Mouse (Mus musculus) kidney, adult 9 months (tissue): Measurements from ENCODE around the gene Gm40193.
"Not testable (repeated sequence)": the region's sequence is repeated elsewhere in the genome, so short reads cannot be mapped to it uniquely, and the experiment has no call there.

Experiments
- DNase-seq: peaks from one replicate; pipeline ENCODE4 v3.0.0; 2022

The Gm40193 gene

DNA sequence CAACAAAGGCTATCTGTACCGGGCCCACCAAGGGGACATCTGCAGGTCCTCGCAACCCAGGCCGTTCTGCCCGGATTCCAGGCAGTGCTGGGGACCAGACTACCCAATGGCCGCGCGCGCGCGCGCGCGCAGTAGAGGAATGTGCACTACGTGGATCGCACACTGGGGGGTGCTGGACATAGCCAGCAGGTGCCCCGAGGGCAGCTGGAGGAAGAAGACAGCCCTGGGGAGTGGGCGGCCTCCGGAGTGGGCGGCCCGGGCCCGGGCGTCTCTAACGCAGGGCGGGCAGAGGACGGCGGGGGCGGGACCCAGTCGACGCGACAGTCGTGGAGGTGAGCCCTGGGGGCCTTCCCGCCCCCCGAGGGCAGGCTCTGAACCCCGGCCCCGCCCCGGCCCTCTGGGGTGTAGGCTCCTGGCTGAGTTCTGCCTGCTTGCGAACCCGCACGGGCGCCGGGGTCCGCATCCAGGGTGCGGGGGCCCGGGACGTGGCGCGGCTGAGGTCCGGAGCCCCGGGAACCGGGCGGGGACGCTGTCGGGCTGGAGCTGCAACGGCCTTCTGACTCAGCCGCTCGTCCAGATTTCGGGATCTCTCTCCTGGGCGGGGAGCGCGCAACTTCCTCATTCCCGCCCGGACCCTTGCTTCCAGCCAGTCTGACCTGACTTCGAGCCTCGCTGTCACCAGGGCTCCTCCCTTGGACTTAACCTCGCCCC, 7.3 kb upstream of the Gm40193 start, which contains the start of gene Pld2:
TSS of gene Pld2 (plus strand) at position 188 of the 711 bp plus-strand sequence.
- DNase-seq, result peak; percentile 90

DNA sequence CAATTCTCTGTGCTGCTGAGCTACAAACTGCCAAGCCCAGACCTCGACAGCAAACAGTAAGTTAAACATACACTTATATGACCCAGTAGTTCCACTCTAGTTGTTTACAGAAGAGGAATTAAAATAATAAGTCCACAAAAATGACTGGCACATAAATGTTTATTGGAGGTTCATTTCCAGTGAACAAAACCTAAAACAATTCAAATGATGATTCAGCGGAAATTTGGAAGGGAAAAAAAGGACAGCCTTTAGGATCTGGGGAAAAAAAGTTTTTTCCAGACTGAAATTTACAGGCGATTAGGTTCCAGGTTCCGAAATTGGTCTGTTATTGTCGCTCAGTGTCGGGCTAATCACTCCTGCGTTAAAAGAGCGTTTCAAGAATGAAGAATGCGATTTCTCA, 6.7 kb upstream of the Gm40193 start:
- no peak for DNase-seq

DNA sequence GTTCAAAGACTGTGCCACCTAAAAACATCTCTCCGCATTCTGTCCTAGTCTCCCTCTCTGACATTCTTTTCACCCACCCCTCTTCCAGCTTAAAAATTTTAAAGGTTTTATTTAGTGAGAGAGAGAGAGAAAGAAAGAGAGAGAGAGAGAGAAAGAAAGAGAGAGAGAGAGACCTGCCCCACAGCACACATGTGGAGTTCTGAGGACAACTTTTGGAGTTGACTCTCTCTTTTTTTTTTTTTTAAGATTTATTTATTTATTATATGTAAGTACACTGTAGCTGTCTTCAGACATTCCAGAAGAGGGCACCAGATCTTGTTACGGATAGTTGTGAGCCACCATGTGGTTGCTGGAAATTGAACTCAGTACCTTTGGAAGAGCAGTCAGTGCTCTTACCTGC, 1.7 kb downstream of the Gm40193 start:
- not testable (repeated sequence) for DNase-seq

DNA sequence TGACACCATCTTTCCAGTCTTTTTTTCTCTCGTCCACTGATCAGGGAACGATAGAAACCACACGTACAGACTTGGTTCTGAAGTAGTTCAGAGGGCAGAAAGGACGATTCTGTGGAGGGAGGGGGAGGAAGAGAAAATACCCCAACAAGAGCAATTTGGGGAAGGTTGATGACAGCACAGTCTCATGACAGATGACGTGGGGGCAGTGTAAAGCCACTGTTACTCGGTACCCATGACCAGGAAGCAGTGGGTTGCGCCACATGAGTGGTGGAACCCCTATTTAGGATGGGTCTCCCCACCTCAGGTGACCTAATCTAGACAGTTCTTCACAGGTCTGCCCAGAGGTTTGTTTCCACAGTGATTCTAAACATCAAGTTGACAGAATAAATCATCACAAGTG, 4.1 kb downstream of the Gm40193 start:
- DNase-seq, result no peak

DNA sequence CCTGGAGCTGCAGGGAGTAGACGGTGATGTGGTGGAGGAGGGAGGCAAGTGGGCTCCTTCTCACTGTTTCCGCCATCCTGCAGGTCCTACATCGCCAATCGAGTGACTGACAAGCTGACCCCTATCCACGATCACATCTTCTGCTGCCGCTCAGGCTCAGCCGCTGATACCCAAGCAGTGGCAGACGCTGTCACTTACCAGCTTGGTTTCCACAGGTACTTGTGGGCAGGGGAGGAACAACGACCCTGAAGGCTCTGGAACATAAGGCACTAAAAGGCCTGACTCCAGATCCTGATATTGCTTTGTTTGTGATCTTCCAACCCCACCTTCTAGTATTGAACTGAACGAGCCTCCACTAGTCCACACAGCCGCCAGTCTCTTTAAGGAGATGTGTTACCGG, 6.5 kb downstream of the Gm40193 start:
- no peak for DNase-seq

DNA sequence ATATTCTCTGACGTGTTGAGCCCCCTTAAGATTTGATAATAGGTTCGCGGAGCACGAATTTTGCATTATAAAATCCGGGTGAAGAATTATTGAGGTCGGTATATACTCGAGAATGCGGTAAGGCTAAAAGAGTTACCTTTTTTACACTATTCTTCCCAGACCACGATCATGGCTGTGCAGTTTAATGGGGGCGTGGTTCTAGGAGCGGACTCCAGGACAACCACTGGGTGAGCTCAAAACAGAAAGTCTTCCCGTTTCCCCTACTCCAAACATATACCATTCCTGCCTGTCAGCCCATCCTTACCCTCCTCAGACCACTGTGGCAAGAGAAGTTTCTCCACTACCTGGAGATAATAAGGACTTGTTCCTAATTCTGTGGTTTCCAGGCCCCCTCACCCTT, 7.0 kb downstream of the Gm40193 start:
- DNase-seq, result no peak

DNA sequence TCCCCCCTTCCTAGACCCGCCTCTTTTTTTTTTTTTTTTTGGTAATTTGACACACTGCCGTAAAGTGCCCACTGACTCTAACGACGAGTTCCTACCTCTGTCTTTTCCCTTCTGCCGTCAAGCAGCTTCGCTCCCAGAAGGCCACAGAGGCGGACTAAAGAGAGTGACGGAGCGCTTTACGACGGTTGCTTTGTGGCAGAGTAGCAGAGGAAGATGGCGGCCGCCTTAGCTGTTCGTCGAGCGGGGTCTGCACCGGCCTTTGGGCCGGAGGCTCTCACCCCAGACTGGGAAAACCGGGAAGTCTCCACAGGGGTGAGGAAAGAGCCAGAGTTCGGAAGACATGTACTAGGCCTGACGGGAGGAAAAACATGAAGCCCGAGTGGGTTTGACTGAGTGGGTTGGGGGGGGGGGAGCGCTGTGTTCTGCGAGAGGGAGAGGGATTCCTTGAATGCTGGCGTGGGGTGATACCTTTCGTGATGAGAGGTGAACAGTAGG, 7.5 kb downstream of the Gm40193 start, which contains the start of gene Psmb6:
TSS of gene Psmb6 (plus strand) at position 184 of the 495 bp plus-strand sequence.
- peak; percentile 96 for DNase-seq

DNA sequence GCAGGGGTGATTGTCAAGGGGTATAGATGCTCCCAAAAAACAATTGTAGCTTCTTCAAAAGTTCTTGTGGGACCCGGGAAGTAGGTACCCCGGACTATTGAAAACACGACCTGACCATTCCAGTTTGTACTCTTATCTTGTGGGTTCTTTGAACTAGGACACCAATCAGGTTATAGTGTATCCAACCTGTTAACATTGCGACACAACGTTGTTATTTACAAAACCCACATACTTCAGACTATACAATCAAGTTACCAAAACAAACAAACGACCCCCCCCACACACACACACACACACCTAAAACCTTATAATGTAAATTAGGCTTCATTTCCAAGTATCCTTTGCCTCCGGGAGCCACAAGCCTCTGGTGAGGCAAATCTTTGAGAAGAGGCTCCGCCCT, 8.0 kb downstream of the Gm40193 start:
- no peak for DNase-seq

DNA sequence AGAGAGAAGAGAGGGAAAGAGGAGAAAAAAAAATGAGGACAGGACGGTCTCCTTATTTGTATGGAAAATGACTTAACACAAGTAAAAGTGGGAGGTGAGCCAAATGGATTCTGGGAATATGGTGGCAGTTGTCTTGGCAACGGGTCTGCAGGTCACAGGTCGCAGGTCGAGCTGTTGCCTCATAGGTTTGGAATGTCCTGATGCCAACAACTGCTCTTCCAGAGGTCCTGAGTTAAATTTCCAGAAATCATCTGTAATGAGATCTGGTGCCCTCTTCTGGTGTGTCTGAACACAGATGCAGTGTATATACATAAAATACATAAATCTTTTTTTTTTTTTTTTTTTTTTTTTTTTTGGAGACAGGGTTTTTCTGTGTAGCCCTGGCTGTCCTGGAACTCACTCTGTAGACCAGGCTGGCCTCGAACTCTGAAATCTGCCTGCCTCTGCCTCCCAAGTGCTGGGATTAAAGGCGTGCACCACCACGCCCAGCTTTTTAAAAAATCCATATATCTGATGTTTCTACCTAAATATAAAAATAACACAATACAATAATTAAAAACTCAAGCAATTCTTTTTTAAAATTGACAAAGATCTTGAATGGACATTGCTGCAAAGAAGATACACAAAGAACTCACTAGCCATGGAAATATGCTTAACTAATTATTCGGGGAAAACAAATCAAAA, 9.3 kb downstream of the Gm40193 start:
- DNase-seq, result not testable (repeated sequence)

DNA sequence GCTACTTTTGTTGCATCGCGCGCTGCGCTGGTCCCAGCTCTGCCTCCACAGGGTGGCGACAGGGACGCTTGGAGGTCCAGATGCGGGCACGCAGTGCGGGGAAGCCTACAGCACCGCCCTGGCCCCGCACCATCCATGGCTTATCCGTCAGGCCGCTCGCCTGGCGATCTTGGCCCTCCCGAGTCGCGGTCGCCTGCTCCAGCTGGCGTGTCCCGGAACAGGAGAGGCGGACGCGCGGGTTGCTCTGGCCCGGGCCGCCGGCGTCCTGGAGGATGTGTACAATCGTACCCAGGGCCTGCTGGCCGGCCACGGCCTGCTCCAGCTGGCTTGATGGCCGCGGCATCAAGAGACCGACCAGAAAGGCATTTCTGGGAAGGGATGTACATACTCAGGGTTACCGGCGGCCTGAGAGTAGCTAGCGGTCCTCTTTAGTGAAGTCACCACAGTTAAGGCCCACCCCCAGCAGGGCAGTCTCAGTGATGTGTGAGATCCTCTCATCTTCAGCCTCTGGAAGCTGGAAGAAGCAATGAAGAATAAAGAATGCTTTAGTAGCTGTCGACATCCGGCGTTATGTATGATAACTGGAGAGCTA, 12.5 kb downstream of the Gm40193 start:
- no peak for DNase-seq

DNA sequence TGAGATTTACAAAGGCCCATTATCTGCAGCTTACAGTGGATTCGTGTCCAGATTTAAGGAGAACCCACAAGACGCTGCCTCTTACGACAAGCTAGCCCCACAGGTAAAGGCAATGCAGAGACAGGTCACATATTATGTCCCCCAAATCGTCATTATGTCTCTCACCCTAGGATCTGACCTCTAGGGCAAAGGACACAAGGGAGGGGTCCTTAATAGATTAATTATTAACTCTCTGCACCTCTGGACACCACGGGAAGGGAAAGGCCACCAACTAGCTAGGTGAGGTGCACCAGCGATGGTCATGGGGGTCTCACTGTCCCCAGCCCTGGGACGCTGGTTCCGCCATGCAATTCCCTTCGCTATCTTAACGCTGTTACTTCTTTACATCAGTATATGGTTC, 13.8 kb downstream of the Gm40193 start, which contains the start of gene Gltpd2:
TSS of gene Gltpd2 (plus strand) at position 274 of the 400 bp plus-strand sequence.
- no peak for DNase-seq

DNA sequence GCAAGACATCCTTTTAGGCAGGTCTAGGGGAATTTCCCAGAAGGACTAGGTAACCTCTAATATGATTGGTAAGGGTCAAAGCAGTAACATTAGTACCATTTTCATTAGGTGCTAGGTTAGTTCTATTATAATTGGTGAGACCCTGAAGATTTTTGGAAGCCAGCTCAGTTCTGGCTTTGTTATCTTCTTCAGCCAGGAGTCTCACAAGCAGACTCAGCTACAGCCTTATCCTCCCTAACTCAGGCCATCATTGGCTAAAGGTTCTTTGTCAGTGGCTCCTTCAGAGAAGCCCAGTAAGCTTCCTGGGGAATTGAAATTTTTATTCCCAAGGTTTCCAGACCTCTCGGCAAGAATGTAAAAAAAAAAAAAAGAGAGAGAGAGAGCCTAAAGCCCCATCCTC, 14.3 kb downstream of the Gm40193 start:
- DNase-seq, result no peak

DNA sequence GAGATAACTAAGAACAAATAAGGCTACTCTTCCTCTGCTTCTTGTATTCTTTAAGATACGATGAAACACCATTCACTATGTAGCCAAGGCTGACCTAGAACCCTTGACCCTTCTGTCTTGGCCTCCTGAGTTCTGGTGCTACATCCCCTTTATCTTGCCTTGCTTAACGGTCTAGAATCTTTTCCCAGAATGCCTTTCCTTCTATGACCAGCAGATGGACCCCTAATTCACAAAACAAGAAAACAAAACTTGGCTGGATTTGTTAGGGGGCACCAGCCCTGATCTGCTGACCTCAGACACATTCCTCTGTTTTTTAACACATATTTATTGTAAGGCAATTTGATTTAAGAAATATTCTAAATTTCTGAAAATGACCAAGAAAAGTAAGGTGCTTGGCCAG, 16.4 kb downstream of the Gm40193 start:
- peak; percentile 72 for DNase-seq

DNA sequence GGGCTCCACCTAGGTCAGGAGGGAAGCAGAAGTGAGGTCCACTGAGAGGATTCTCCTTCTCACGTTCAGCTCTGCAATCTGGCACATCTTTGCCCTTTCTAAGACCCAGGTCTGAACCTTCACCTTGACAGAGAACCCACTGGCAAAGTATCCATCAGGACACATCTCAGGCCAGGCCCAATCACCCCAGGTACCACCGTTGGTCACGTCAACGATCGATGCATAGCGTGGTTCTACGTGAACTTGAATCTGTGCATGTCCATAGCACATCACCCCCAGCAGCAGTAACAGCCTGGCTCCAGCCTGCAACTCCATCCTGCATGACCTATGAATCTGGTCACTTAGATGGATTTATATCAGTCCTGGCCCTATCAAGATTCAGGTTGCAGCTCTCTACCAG, 18.5 kb downstream of the Gm40193 start, which contains the start of gene Vmo1:
TSS of gene Vmo1 (minus strand) at position 329 of the 400 bp plus-strand sequence.
- no peak for DNase-seq

DNA sequence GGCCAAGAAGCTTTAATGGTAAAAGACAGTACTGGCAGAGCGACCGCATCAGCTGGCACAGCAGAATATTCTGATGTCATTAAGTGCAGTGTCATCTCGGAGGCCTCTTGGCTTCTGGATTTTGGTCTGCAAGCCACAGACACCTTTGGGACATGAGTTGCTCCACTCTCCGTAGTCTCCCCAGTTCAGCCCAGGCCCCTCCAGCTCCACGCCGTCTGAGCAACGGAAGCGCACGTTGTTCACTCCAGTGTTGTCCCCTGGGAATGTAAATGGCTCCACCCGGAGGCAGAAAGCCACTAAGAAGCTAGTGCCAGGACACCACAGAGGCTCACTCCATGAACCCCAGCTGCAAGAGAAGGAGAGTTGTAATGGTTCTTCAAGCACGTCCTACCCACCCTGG, 19.2 kb downstream of the Gm40193 start:
- no peak for DNase-seq

DNA sequence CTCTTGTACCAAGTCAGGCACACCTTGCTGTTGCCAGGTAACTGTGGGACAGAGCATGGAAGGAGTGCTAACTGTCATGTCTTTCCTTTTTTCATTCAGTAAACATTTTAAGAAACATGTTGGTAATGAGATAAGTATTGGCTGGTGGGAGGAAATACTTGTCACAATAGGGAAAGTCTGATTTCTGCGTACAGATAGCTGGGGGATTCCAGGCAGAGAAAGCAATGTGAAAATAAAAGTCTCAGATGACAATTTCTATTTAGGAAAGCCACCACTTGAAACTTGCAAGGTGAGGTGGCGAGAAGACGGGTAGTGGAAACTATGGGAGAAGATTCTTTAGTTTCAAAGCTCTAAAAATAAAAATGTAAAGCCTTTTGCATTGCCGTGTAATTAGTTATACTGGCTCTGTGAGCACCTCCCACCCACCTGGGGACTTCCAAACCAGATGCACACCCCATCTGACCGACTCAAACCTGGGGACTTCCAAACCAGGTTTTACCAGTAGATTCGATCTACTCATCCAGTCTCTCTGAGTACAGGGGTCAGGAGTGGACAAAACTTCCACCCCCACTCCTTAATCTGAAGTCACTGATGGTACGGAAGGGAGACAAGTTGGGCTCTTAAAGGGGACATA, 19.9 kb downstream of the Gm40193 start:
- no peak for DNase-seq

DNA sequence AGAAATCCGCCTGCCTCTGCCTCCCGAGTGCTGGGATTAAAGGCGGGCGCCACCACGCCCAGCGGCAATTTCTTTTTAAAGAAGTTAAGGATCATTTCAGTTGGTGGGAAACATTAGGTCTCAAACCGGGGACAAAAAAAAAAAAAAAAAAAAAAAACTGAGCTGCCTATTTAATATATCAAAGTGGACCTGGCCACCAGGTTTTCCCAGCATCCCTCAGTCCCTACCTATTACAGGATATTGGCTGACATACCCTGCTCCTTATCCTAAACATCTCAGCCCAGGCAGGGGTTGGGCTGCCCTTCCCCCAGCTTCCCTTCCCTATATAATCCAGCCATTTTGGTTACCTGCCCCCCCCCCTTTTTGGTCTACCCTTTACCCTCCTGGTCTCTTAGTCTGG, 20.9 kb downstream of the Gm40193 start:
- no peak for DNase-seq

DNA sequence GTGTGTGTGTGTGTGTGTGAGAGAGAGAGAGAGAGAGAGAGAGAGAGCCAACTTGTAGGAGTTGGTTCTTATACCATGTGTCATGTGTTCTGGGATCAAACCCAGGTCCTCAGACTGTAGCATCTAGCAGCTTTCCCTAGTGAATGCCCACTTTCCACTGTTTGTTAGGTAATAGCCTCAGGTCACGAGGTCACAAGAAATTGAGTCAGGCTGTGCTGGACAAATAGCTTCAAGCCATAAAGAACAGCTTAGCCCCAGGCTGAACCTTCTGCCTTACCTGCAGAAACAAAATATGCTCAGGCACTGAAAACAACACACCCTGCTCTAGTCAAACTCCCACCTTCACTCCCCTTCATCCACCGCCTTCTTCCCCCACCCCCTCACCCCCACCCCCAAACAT, 21.5 kb downstream of the Gm40193 start:
- DNase-seq, result no peak

DNA sequence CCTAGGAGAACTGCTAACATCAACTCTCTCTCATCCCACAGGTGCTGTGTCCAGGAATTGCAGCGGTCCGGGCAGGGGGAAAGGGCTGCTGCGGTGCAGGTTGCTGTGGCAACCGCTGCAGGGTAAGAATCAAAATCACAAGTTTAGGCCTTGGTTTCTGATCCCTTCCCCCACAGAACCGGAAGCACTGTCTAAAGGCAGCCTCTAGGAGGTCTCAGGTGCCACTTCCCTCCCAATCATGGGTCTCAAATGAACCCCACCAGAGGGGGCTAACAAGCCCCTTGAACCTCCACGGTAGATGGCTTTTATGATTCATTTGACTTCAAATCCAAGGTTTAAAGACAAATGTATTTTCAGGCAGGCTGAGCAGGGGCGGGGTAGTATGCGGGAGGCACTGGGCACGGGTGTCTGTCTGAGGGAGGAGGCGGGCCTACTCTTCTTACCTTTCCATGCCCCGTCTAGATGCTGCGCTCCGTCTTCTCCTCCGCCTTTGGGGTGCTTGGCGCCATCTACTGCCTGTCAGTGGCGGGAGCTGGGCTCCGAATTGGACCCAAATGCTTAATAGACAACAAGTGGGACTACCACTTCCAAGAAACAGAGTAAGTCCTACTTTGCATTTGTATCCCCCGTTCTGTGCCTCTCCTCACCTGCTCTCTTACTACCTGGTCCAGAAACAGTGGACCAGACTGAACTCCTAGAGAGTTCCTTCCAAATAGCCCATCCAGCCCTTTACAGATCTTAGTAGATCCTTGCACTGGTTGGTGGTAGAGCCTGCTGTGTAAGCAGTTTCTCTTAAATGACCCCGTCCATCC, 22.8 kb downstream of the Gm40193 start:
- DNase-seq, result peak; percentile 64

DNA sequence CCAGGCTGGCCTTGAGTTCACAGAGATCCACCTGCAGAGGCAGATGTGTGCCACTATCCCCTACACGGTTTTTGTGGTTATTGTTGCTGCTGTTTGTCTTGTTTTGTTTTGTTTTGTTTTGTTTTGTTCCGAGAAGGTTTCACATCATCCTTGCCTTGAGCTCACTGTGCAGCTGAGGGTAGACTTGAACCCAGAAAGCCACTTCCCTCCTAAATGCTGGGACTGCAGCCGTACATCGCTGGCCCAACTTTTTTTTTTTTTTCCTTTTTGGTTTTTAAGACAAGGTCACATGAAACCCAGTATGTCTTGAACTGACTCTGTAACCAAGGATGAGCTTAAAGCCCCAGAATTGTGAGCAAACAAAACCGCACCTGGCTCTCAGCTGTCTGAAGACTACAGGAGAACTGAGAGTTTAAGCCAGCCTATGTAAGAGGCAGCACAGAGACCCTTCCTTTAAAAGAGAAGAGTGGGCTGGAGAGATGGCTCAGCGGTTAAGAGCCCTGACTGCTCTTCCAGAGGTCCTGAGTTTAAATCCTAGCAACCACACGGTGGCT, 25.7 kb downstream of the Gm40193 start:
- no peak for DNase-seq

DNA sequence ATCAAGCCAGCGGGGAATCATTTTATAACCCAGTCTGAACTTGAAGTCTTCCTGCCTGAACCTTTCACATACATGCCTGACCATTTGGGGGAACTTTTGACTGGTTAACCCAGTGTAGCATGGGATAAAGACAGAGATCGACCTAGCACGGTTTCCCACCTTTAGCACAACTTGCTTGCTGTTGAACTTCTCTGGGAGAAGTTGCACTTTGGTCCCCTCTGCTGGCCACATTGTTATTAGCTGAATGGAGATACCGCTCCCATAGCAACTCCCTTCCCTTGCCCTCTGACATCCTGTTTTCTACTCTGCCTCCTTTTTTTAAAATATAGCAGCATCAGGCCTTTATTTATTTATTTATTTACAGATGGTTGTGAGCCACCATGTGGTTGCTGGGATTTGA, 26.4 kb downstream of the Gm40193 start:
- DNase-seq, result peak; percentile 85

DNA sequence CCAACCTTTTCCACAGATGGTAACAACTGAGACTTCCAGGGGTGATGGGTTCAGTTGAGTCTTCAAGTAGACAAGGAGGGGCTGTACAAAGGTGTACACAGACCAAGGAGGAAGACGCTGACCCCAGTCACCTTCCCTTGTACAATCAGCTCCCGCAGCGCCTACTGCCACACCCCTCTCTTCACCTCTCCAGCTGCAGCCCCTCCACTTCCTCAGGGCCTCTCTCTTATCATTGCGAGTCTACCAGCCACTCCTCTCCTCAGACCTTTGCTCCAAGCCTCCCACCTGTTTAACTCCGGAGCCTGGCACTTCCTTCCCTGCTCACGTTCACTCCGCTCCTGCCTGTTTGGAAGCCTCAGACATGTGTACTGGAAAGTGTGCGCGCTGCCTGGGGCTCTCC, 27.8 kb downstream of the Gm40193 start, which contains the start of gene Tm4sf5:
TSS of gene Tm4sf5 (plus strand) at position 275 of the 400 bp plus-strand sequence.
- DNase-seq, result no peak
